Mouse (Mus musculus) lung, adult 18-20 months (tissue): Measurements from ENCODE around the gene St7.

Experiments used
- DNase-seq, 2 experiments: peaks; one replicate each; pipeline ENCODE4 v3.0.0; 2022; ENCODE audit warnings: mixed read lengths in 2 of 2

St7 gene

GRCm38 (mm10) chr6:17968467-17969144, 275.9 kb downstream of the St7 start:
- DNase-seq, result no peak

- DNase-seq, result no peak
Observed at GRCm38 (mm10) chr6:17969815-17970214, 277.1 kb downstream of the St7 start.

GRCm38 (mm10) chr6:17971393-17971792, 278.7 kb downstream of the St7 start:
- DNase-seq, result no peak

GRCm38 (mm10) chr6:17974416-17974815, 281.7 kb downstream of the St7 start:
- DNase-seq, result no peak

GRCm38 (mm10) chr6:17977165-17977564, 284.4 kb downstream of the St7 start:
- DNase-seq, result no peak

GRCm38 (mm10) chr6:17978324-17978723, 285.6 kb downstream of the St7 start:
- DNase-seq, result no peak

GRCm38 (mm10) chr6:17978881-17979280, 286.1 kb downstream of the St7 start:
- no peak for DNase-seq

GRCm38 (mm10) chr6:17979361-17979760, 286.6 kb downstream of the St7 start:
- no peak for DNase-seq

- no peak for DNase-seq
Observed at GRCm38 (mm10) chr6:17990173-17991028, 297.7 kb downstream of the St7 start.

GRCm38 (mm10) chr6:17991625-17992024, 298.9 kb downstream of the St7 start:
- DNase-seq, result peak; percentile 26 to 55
